Mouse (Mus musculus): Measurements from ENCODE around the gene Ust. TPM values are rescaled to one million over a fixed set of nuclear protein-coding genes. Genes with fewer than 3 reads are reported as not detected.

Gene Ust
- polyA plus RNA-seq, 1 experiment from 2014 or later, result 2.9 TPM

DNA sequence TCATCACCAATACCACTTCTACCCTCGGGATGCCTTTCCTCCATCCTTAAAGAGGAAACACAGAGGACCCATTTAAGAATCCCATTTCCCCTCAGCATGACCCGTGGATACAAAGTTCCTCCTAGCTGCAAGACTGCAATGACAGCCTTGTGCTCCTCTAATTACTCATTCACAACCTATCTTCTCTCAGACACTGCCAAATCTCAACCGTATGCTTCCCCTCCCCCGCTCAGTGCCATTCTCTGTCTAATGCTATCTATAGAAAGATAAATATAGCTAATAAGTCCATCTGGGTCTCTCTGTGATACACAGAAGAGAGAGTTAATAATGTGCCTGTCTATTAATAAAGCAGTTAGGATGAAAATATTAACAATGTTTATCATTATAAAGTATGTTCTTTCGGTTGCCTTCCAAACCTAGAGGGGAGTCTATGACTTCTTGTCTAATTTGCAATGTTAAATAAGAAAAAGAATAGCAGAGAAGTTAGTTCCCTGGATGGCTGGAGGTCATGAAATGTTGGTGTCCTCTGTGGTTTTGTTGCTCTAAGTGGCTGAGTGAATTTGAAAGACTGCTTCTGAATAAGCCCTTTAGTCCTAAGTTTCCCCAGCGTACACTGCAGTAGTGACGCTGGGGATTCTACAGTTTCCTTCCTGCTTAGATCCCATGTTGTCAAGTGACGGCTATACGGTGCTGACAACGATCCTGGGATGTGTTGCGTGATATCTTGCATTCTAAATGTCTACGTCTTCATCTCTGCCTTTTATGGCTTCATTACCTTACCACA lies 178.8 kb downstream of the Ust start:
- Histone ChIP-seq H3K27ac (no peak overlapping the region), H3K4me1 (no peaks in the 10 kb centered on the region), H3K4me3 (replicated peaks) (no peak overlapping the region), H3K27me3 (no peaks in the 10 kb centered on the region), H3K9me3 (no peaks in the 10 kb centered on the region), H3K9ac (no peak overlapping the region), H3K4me2 (no peak overlapping the region), H3K36me3 (replicated peaks) (no peaks in the 10 kb centered on the region)
- 81% methylated on average over 12 of the region's 12 CpGs for WGBS
- ATAC-seq (ENCODE audit: low FRiP score), result no peak

- no peak overlapping the region for H3K9ac ChIP-seq
- no peak overlapping the region for H3K27ac ChIP-seq
- no peak for ATAC-seq (ENCODE audit: low FRiP score)
- no peaks in the 10 kb centered on the region for H3K36me3 ChIP-seq (replicated peaks)
- no peak overlapping the region for H3K4me2 ChIP-seq
- H3K9me3 ChIP-seq, result no peaks in the 10 kb centered on the region
- 90% methylated on average over 1 of the region's 1 CpGs for WGBS
- H3K4me3 ChIP-seq (replicated peaks), result no peak overlapping the region
- no peaks in the 10 kb centered on the region for H3K27me3 ChIP-seq
- H3K4me1 ChIP-seq, result no peaks in the 10 kb centered on the region
Observed at GRCm38 (mm10) chr10:8336601-8337000, 182.0 kb downstream of the Ust start.

DNA sequence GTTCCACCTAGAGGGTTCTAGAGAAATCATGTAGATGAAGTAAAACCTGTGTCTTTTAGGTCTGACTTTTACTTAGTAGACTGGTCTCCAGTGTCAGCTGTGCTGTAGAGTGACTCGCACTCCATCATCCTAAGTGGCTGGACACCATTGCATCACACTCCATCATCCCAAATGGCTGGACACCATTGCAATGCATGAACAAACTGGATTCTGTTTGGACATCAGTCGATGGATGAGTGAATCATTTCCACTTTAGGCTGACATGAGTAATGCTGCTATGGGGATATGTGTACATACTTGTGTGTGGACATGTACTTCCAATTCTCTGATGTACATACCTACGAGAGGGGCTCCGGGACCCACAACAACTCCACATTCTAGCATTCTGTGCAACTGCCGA lies 187.7 kb downstream of the Ust start:
- H3K4me2 ChIP-seq, result no peak overlapping the region
- WGBS, result 85% methylated on average over 5 of the region's 5 CpGs
- no peaks in the 10 kb centered on the region for H3K36me3 ChIP-seq (replicated peaks)
- no peaks in the 10 kb centered on the region for H3K4me1 ChIP-seq
- no peak overlapping the region for H3K9ac ChIP-seq
- no peak for ATAC-seq (ENCODE audit: low FRiP score)
- no peaks in the 10 kb centered on the region for H3K27me3 ChIP-seq
- H3K4me3 ChIP-seq (replicated peaks), result no peak overlapping the region
- no peaks in the 10 kb centered on the region for H3K9me3 ChIP-seq
- H3K27ac ChIP-seq, result no peak overlapping the region

GRCm38 (mm10) chr10:8330006-8330405 lies 188.6 kb downstream of the Ust start:
- Histone ChIP-seq H3K27ac (no peak overlapping the region), H3K9me3 (no peaks in the 10 kb centered on the region), H3K27me3 (no peaks in the 10 kb centered on the region), H3K9ac (no peak overlapping the region), H3K36me3 (replicated peaks) (no peaks in the 10 kb centered on the region), H3K4me3 (replicated peaks) (no peak overlapping the region), H3K4me1 (no peaks in the 10 kb centered on the region), H3K4me2 (no peak overlapping the region)
- no peak for ATAC-seq (ENCODE audit: low FRiP score)
- WGBS, result 84% methylated on average over 8 of the region's 8 CpGs

DNA sequence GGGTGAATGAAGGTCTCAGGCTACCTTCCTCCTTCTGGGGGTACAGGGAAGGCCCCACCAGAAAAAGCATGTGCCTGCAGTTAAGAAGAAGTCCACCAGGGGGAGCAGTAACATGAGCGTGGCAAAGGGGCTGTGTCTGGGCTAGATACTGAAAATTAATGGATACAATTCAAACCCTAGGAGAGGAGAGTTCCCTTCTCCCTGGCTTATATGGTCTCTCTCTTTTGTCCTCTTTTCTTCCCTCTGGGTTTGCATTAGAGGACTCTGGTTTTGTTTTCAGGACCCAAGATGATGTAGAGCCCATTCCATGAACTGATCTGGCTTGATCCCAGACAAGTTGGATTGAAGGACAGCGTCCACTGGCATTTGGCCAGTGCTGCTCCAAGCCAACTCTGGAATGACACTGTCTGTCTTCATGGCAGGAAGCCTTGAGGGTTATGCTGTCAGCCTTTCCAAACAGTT lies 195.3 kb downstream of the Ust start:
- H3K4me1 ChIP-seq, result no peaks in the 10 kb centered on the region
- H3K27ac ChIP-seq, result no peak overlapping the region
- no peaks in the 10 kb centered on the region for H3K9me3 ChIP-seq
- no peaks in the 10 kb centered on the region for H3K36me3 ChIP-seq (replicated peaks)
- H3K9ac ChIP-seq, result no peak overlapping the region
- H3K4me2 ChIP-seq, result no peak overlapping the region
- no peak overlapping the region for H3K4me3 ChIP-seq (replicated peaks)
- no peaks in the 10 kb centered on the region for H3K27me3 ChIP-seq
- 48% methylated on average over 2 of the region's 2 CpGs for WGBS
- ATAC-seq (ENCODE audit: low FRiP score), result no peak

DNA sequence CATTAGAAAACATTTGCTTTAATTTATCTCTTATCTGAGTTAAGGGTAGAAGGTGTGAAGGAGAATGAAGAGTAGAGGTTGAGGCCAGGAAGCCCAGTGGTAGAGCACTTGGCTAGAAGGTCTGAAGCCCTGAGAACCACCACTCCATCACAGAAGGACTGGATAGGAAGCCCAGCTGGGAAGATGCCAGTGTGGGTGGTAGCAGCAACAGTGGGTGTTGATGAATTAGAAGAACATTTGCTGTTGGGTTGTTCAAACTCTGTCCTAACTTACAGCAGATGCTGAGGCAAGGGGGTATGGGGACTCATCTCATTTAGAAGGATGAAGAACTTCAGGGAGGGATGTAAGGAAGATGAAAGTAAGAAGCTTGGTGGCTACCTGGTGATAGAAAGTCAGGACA lies 197.9 kb downstream of the Ust start:
- H3K4me3 ChIP-seq (replicated peaks), result no peak overlapping the region
- no peak overlapping the region for H3K27ac ChIP-seq
- H3K36me3 ChIP-seq (replicated peaks), result no peaks in the 10 kb centered on the region
- no peak overlapping the region for H3K4me2 ChIP-seq
- H3K9me3 ChIP-seq, result no peaks in the 10 kb centered on the region
- H3K27me3 ChIP-seq, result no peaks in the 10 kb centered on the region
- no peak overlapping the region for H3K9ac ChIP-seq
- H3K4me1 ChIP-seq, result no peaks in the 10 kb centered on the region
- ATAC-seq (ENCODE audit: low FRiP score), result no peak

DNA sequence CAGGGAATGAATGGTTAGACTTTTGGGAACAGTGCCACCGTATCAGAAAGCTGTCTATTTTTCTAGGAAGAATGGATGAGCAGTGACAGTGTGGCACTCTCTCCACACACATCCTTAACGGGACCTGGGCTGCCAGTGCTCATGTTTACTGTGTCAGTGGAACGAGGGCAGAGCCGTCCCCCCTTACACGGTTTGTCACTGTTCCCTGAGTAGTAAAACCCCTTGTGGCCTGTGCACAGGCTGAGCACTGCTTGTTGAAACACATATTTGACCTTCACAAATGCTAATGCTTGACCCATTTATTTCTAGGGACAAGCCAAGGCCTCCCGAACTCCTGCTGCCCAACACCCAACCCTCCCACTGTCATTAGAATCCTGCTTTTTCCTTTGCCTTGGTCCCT lies 209.2 kb downstream of the Ust start:
- no peak overlapping the region for H3K4me2 ChIP-seq
- H3K9ac ChIP-seq, result no peak overlapping the region
- no peak for ATAC-seq (ENCODE audit: low FRiP score)
- H3K27me3 ChIP-seq, result no peaks in the 10 kb centered on the region
- no peaks in the 10 kb centered on the region for H3K36me3 ChIP-seq (replicated peaks)
- H3K9me3 ChIP-seq, result no peaks in the 10 kb centered on the region
- H3K4me3 ChIP-seq (replicated peaks), result no peak overlapping the region
- 80% methylated on average over 6 of the region's 6 CpGs for WGBS
- no peak overlapping the region for H3K27ac ChIP-seq
- H3K4me1 ChIP-seq, result no peaks in the 10 kb centered on the region

GRCm38 (mm10) chr10:8304211-8304610 lies 214.4 kb downstream of the Ust start:
- H3K4me1 ChIP-seq, result peaks cover 3% of the 10 kb centered on the region; the same call in 1 of the 2 replicates
- 74% methylated on average over 4 of the region's 4 CpGs for WGBS
- ATAC-seq (ENCODE audit: low FRiP score), result no peak

DNA sequence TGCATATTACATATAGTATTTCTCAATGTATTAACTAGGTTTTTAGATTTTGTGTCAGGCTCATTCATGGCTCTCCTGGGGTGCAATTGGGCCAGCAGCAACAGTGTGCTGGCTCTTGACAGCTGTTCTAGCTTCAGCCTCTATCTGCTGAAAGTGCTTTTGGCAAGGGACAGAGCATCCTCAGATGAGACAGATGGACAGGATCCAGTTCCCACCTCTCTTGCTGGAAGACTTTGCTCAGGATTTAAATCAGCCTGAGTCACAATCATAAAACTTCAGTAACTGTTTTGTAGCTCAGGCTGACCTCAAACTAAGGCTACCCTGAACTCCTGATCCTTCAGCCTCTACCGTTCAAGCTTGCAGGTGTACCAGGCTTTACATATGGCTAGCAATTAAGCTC lies 219.5 kb downstream of the Ust start:
- 94% methylated on average over 1 of the region's 1 CpGs for WGBS
- Histone ChIP-seq H3K27ac (no peak overlapping the region), H3K27me3 (no peaks in the 10 kb centered on the region), H3K9me3 (no peaks in the 10 kb centered on the region), H3K4me2 (no peak overlapping the region), H3K9ac (no peak overlapping the region), H3K36me3 (replicated peaks) (no peaks in the 10 kb centered on the region), H3K4me1 (peaks cover 11% of the 10 kb centered on the region; the same call in 1 of the 2 replicates), H3K4me3 (replicated peaks) (no peak overlapping the region)
- ATAC-seq (ENCODE audit: low FRiP score), result no peak

More at GRCm38 (mm10) chr10:8304211-8304610, 214.4 kb downstream of the Ust start:
- no peaks in the 10 kb centered on the region for H3K36me3 ChIP-seq (replicated peaks)
- H3K9ac ChIP-seq, result no peak overlapping the region
- H3K4me3 ChIP-seq (replicated peaks), result no peak overlapping the region
- no peaks in the 10 kb centered on the region for H3K9me3 ChIP-seq
- H3K4me2 ChIP-seq, result no peak overlapping the region
- no peak overlapping the region for H3K27ac ChIP-seq
- no peaks in the 10 kb centered on the region for H3K27me3 ChIP-seq

- Histone ChIP-seq H3K9me3 (no peaks in the 10 kb centered on the region), H3K4me1 (peaks cover 8% of the 10 kb centered on the region; the same call in 1 of the 2 replicates), H3K4me3 (replicated peaks) (no peak overlapping the region), H3K27me3 (no peaks in the 10 kb centered on the region), H3K27ac (no peak overlapping the region), H3K4me2 (no peak overlapping the region), H3K36me3 (replicated peaks) (no peaks in the 10 kb centered on the region), H3K9ac (no peak overlapping the region)
- ATAC-seq (ENCODE audit: low FRiP score), result no peak
- WGBS, result 26% methylated on average over 2 of the region's 2 CpGs
Observed at GRCm38 (mm10) chr10:8297214-8297613, 221.4 kb downstream of the Ust start.

DNA sequence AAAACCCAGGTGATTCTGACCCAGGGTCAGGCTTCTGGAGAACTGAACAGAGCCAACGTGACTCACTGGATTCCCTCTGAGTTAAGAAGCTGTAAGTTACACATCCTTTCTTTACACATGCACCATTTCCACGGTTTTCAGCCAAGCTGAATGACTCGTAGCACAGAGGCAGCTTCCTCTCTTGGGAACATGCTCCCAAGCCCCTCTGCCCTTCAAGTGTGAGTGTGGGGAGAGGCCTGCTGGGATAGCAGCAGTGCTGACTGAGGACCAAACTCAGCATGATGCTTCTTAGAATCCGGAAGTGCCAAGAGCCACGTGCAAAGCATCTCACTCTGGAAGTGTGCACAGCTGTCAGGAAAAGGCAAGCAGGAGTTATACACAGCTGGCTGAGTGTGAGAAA lies 228.0 kb downstream of the Ust start:
- Histone ChIP-seq H3K4me3 (replicated peaks) (no peak overlapping the region), H3K9me3 (no peaks in the 10 kb centered on the region), H3K4me2 (no peak overlapping the region), H3K4me1 (no peaks in the 10 kb centered on the region), H3K9ac (no peak overlapping the region), H3K27me3 (no peaks in the 10 kb centered on the region), H3K36me3 (replicated peaks) (no peaks in the 10 kb centered on the region), H3K27ac (no peak overlapping the region)
- no peak for ATAC-seq (ENCODE audit: low FRiP score)
- 72% methylated on average over 5 of the region's 5 CpGs for WGBS

- 18% methylated on average over 6 of the region's 6 CpGs for WGBS
- no peak overlapping the region for H3K4me3 ChIP-seq (replicated peaks)
- H3K36me3 ChIP-seq (replicated peaks), result no peaks in the 10 kb centered on the region
- H3K9me3 ChIP-seq, result no peaks in the 10 kb centered on the region
- no peak overlapping the region for H3K9ac ChIP-seq
- H3K27me3 ChIP-seq, result no peaks in the 10 kb centered on the region
- ATAC-seq (ENCODE audit: low FRiP score), result no peak
- H3K4me1 ChIP-seq, result no peaks in the 10 kb centered on the region
- H3K4me2 ChIP-seq, result no peak overlapping the region
- H3K27ac ChIP-seq, result no peak overlapping the region
Observed at GRCm38 (mm10) chr10:8287350-8287791, 231.3 kb downstream of the Ust start.

DNA sequence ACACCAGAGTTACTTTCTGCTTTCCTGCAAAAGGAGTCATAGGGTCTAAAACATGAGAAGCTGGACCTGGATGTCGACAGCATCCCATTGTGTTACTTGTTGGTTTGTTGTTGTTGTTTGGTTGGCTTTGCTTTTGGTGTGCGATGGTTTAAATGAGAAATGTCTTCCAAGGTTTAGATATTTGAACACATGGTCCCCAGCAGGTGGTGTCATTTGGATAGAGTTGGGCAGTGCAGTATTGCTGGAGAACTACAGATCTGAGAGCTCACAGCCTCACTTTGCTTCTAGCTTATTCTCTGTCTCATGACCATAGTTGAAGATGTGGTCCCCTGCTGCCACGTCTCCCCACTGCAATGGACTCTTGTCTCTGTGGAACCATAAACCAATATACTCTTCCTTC lies 234.6 kb downstream of the Ust start:
- H3K36me3 ChIP-seq (replicated peaks), result no peaks in the 10 kb centered on the region
- H3K9ac ChIP-seq, result no peak overlapping the region
- 92% methylated on average over 3 of the region's 3 CpGs for WGBS
- H3K4me1 ChIP-seq, result no peaks in the 10 kb centered on the region
- no peaks in the 10 kb centered on the region for H3K27me3 ChIP-seq
- no peaks in the 10 kb centered on the region for H3K9me3 ChIP-seq
- H3K27ac ChIP-seq, result no peak overlapping the region
- no peak overlapping the region for H3K4me3 ChIP-seq (replicated peaks)
- no peak for ATAC-seq (ENCODE audit: low FRiP score)
- H3K4me2 ChIP-seq, result no peak overlapping the region

All from forebrain, embryonic 12.5 days (tissue).